ENCODE assay signal across 29 mouse cellular contexts in genomic region chr12:105590786-105591185, GRCm38 (mm10). TPM values are rescaled to one million over a fixed set of nuclear protein-coding genes. Genes with fewer than 3 reads are reported as not detected.
DNase-seq lines count a peak whose midpoint lies in the region; TF ChIP-seq lines count a peak whose summit lies in the region.
"Had no signal": no experiment of that assay in that cellular context is flagged by ENCODE, and none has a peak within 500 bp of the region (broad histone marks: within the 10 kb centered on the region; RNA-seq: fewer than 3 reads in every experiment).

No protein-coding gene starts in this region.

- no peak overlapping the region for H3K27ac ChIP-seq in gastrocnemius, adult 2 months
- H3K27ac ChIP-seq: embryonic facial prominence, embryonic 10.5 days; embryonic facial prominence, embryonic 13.5 days; forebrain, embryonic 12.5 days; forebrain, embryonic 15.5 days; heart, adult 2 months; heart, embryonic 10.5 days; heart, embryonic 13.5 days; hindbrain, embryonic 14.5 days; hindbrain, postnatal 0 days had no signal

- peak; percentile 68 for DNase-seq in adrenal gland, postnatal 14 days
- DNase-seq in adrenal gland, adult (ENCODE audit: inconsistent age in 2 of 2, low spot score in 1 of 2): no peak
- peak; percentile 78 to 83 for DNase-seq in cerebellum, postnatal 14 days
- no peak for DNase-seq in cerebellum, adult 9-10 months
- peak; percentile 47 for DNase-seq in gastrocnemius, adult 2 months
- no peak for DNase-seq in gastrocnemius, postnatal 25 days
- DNase-seq: adrenal gland, adult 8-10 months; B cell, adult 2 months; cerebellum, adult 11-12 months; embryo, embryonic 11 days; gastrocnemius, postnatal 10 days; heart, adult 2 months; heart, postnatal 14 days; heart, postnatal 4 days; kidney, adult 18-20 months; kidney, adult 9 months had no signal

- no peak overlapping the region for H3K4me3 ChIP-seq in gastrocnemius, adult 2 months
- H3K4me3 ChIP-seq: embryonic facial prominence, embryonic 10.5 days; embryonic facial prominence, embryonic 13.5 days; erythroblast, embryonic 14.5 days; forebrain, embryonic 12.5 days; forebrain, embryonic 15.5 days; heart, adult 2 months; heart, embryonic 10.5 days; heart, embryonic 13.5 days had no signal

- intact Hi-C loops in gastrocnemius, adult 2 months (cut with DNase I): no loop called here

- no peak for TF ChIP-seq CTCF in gastrocnemius, adult 2 months (IDR thresholded peaks at IDR 0.05)

RNA-seq across cellular contexts. Expression of gene Bdkrb1, which starts 12.1 kb away (rescaled TPM):
- 0.26 TPM in 1 of 2 replicates, not detected in the other for total RNA-seq in adrenal gland, postnatal 14 days (2021)
- total RNA-seq in gastrocnemius, adult 2 months (2021): under 1 TPM in 1 of 2 experiments, not detected in 1; 0.28 TPM
- not detected for total RNA-seq in gastrocnemius, postnatal 25 days (2021)
- total RNA-seq: adrenal gland, adult 8-10 months; adrenal gland, postnatal 4 days; G1E; granulocyte monocyte progenitor cell, adult 5-6 weeks; heart, adult 2 months; heart, postnatal 14 days; heart, postnatal 4 days had no signal

RNA-seq across cellular contexts. Expression of gene Bdkrb2, which starts 27.8 kb away (rescaled TPM):
- 10.0 and 11.9 TPM in 2 replicates for total RNA-seq in adrenal gland, postnatal 14 days (2021)
- total RNA-seq in gastrocnemius, adult 2 months (2021): under 1 TPM; 0.39 to 0.82 TPM
- total RNA-seq in gastrocnemius, postnatal 25 days (2021): under 1 TPM; 0.35 to 0.49 TPM
- total RNA-seq: CH12.LX; granulocyte monocyte progenitor cell, adult 5-6 weeks had no signal

Comparison
In these comparisons a context has a peak if more than half of its experiments do, and no peak if none do; other contexts are left out.
1. DNase-seq: peak in adrenal gland, postnatal 14 days (single experiment), cerebellum, postnatal 14 days (2 of 2) and gastrocnemius, adult 2 months (single experiment); none in adrenal gland, adult (0 of 2), cerebellum, adult 9-10 months (single experiment) and gastrocnemius, postnatal 25 days (single experiment).